Mouse (Mus musculus): ENCODE measurements around the gene Chrm5.

The Chrm5 gene

DNA sequence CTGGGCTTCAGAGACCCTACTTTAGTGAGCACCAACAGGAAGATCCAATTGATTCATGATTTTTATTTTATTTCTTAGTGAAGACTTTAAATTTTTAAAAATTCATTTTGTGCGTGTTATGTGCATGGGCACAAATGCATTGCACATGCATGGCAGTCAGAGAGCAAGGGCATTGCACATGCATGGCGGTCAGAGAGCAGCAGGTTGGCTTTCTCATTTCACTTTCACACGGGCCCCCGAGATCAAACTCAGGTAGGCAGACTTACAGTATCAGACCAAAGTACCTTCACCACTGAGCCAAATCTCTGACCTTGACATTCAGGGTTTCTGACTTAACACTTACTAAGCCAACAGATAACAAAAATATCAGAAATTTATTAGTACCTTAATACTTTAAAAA lies 50.9 kb downstream of the Chrm5 start:
- no peak for DNase-seq (ENCODE audit: low spot score)
